Mouse (Mus musculus) testis, postnatal 14 days (tissue): ENCODE results near the gene Traip.

ENCODE experiments used
- DNase-seq: peaks from one replicate; pipeline ENCODE4 v3.0.0; 2021; ENCODE audit warnings: low spot score

The Traip gene

DNA sequence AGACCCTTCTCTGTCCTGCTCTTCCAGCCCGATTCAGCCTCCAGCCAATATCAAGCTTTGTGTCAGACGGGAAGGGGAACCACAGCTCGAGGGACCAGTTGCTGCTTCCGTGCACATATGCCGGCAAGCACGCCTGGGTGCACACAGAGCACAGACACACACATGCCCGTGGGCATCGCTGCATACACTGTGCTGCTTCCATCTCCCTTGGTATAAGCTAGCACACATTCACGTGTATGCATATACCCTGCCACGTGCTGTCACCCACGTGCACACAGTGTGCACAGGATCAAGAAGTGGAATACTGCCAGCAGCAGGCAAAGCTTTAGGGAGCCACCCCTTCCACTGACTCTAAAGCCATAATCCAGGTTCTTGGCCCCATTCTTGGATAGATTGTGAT is 15.8 kb upstream of the Traip start:
- no peak for DNase-seq

DNA sequence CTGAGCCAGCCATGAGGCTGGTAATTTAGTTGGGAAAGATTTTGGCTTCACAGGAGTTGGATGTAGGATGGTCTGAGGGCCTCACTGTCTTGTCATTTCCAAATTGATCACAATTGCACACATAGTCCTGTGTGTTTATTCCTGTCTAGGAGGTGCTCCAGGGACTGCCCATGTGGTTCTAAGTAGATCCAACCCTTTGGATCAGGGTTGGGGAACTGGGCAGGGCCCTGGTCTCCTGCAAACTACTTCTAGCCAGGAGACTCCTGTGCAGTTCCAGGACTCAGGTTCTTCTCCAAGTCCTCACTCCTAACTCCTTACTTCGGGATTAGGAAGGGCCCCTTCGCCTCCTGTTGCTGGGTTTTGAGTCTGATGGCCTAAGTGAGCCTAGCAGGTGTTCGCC is 14.6 kb upstream of the Traip start, which contains the start of gene Camkv:
Camkv (plus strand) TSS at position 301 of the 400 bp plus-strand sequence.
- no peak for DNase-seq

DNA sequence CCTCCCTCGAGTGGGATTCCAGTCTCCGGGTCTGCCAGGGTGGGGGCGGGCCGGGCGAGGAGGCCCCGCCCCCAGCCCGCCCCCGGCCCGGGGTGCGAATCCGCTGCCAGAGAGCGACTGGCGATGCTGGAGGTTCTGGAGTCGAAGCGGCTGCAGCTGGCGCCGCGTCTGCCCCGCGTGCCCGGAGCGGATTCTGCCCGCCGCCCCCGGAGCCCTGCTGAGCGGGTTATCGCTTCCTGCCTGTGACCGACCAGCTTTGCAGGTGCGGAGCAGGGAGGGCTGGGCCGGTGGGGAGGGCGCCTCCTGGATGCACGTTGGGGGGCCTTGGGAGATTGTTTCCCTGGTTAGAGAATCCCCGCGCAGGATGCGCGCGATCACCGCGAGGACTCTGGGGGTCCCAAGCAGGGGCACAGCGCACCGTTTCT is 14.1 kb upstream of the Traip start:
- DNase-seq, result peak; percentile 56

DNA sequence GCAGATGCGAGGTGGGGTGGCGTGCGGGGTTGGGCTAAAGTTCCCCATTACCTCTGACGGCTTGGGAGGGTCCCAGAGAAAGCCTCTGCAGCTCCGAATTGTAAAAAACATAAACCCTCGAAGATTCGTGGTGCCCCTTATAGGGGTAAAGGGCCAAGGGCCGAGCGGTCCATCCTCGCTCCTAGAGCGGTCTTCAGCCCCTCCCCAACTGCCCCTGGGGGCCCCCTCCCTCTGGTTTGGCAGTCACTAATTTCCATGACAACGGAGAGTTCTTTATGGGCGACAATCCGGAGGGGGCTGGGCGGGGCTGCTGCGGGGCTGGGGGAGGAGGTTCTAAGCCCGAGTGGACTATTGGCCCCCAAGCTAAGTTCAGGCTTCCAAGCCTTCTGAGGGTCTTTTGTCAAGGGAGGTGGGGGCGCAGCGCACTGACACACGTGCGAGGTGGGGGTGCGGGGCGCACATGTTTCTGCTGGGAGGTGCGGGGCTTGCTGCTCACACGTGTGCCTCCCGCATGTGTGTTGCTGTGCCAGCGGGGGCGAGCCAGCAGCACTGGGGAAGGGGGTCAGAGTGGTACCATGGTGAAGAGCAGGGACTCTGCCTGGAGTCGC is 13.6 kb upstream of the Traip start:
- DNase-seq, result no peak

DNA sequence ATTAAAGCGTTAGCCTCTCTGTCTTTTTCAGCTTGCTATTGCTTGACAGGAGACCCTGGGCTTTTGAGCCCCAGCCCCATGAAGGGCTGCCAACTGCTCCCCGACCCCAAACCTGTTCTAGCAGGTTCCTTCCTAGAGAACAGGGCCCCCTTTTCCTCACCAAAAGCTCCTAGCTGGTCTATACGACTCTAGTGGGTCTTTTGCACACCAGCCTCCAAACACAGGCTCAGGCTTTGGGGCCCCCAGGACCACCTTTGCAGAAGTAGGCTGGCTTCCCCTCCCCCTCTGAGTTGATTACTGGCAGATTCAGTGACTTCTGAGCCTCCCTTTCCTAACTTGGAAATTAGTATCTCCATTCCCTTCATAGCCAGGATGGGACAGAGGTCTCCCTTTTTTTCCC is 13.1 kb upstream of the Traip start:
- DNase-seq, result no peak

- DNase-seq, result no peak
Measured at GRCm38 (mm10) chr9:107947241-107948194, 2.4 kb upstream of the Traip start.

GRCm38 (mm10) chr9:107949184-107949921 is 583 bp upstream of the Traip start:
- DNase-seq, result no peak

- peak; percentile 92 for DNase-seq
Measured at GRCm38 (mm10) chr9:107950460-107951355, 772 bp downstream of the Traip start.

- no peak for DNase-seq
Measured at GRCm38 (mm10) chr9:107955613-107956289, 5.8 kb downstream of the Traip start.

DNA sequence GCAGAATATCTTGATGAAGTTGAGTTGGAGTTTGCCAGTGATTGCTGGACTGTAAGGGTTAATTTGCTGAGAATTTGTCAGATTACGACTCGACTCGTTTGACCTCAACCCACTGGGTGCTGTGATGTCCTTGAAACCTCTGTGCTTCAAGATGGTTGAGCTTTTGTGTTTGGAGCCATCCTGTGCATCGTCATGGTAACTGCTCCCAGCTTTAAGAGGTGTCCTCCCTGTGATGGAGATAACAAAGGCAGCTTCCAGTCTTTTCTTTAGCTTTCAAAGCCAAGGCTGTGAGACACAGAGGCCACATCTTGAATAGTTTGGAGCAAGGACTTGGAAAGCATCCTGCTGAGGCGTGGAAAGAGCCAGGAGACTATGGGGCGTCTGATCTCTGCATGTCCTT is 7.2 kb downstream of the Traip start:
- DNase-seq, result no peak

DNA sequence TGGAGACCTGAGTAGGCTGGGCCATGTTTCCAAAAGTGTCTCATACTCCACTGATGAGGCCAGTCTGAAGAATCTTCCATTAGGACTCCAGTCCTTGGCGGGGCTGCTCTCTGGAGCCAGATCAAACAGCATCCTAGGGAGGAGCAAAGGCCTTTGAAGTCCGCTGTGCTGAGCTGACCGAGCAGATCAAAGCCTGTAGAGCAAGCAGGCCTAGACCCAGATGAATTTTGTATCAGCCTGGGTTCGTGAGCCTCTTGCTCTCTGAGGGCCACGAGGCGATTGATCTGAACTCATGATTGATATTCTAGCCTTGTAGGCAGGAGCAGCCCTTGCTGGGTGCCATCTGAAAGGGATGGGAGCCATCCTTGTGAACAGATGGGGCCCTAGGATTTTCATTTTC is 10.0 kb downstream of the Traip start:
- DNase-seq, result no peak

DNA sequence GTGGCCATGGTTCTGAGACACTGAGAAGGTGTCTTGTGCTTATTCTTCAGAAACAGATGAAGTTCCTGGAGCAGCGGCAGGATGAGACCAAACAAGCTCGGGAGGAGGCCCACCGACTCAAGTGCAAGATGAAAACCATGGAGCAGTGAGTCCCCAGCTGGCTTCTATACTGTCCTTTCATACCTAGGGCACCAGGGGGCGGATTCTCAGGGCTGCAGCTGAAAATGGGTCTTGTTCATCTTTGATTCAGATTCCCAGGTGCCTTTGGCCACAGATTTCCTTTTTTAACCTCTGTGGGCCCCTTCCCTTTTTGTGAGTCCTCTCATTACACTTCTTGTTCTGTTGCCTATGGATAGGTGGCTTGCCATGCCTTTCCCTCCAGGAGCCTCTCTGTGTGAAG is 11.0 kb downstream of the Traip start:
- no peak for DNase-seq

GRCm38 (mm10) chr9:107961351-107961762 is 11.4 kb downstream of the Traip start:
- no peak for DNase-seq

DNA sequence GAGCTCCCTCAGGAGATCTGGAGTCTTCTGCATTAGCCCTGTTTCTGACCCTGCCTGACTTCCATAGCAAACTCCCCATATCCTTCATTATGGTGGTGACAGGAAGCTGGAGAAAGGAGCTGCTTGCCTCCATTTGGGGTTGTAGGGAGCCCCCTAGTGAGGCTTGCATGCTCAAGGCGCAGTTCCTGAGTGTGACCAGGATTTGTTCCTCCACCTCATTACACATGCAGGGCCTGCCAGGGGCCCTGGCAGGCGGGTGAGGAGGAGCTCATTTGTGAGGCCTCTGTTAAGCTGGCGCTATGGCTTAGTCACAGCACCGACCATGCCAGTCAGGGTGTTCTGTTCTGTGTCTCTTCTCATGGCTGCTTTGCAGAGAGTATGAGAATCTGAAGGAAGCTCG is 11.9 kb downstream of the Traip start:
- DNase-seq, result no peak

GRCm38 (mm10) chr9:107962916-107963315 is 13.0 kb downstream of the Traip start:
- no peak for DNase-seq

- DNase-seq, result no peak
Measured at GRCm38 (mm10) chr9:107963700-107964099, 13.8 kb downstream of the Traip start.

DNA sequence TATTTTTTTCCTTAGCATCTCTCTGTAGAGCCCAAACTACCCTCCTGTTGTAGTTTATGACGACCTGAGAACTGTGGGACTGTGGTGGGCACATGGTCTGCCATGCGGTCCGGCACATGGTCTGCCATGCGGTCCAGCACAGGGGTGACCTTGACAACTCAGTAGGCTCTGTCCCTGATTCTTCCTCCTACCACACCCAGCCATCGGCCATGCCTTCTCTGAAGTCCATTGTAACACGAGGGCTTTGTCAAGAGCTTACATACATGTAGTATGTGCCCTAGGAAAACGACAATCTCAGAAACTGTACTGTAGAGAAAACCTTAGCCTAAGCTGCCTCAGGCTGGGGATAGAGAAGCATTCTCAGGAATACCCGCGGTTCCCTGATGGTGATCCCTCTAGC is 14.7 kb downstream of the Traip start:
- DNase-seq, result no peak

- no peak for DNase-seq
Measured at GRCm38 (mm10) chr9:107966676-107967075, 16.7 kb downstream of the Traip start.

DNA sequence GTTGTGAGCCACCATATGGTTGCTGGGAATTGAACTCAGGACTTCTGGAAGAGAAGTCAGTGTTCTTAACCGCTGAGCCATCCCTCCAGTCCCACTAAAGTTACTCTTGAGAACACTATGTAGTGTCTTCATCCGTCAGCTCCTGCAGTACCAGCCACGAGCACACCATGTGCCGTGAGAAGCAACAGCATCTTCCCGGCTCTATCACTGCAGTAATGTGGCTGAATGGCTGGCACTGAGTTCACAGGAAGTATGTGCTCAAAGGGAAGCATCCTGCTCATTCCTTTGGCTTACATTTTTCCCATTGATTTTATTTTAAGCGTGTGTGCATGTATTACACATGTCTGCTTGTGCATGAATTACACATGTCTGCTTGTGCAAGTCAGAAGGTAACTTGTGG is 17.5 kb downstream of the Traip start:
- no peak for DNase-seq

- DNase-seq, result no peak
Measured at GRCm38 (mm10) chr9:107968531-107968930, 18.6 kb downstream of the Traip start.

DNA sequence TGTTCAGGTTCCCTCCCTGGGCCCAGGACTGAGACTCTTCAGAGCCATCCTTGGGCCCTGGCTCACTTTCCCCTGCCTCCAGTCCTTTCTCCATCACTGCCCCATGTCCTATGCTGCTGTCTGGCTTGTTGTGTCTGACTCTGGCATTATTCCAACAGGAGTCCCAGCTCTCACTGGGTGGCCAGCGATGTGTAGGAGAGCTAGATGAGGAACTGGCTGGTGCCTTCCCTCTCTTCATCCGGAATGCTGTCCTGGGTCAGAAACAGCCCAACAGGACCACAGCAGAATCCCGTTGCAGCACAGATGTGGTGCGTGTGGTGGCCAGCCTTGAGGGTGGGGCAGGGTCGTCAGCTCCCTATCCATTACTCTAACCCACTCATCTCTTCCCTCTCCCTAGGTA is 20.4 kb downstream of the Traip start:
- DNase-seq, result no peak
